Mouse (Mus musculus) liver, embryonic 13.5 days (tissue): Measurements from ENCODE around the gene Lama1. TPM values are rescaled to one million over a fixed set of nuclear protein-coding genes. Genes with fewer than 3 reads are reported as not detected.

Experiments
- ATAC-seq: fragments of 200-750 bp; cut with Nextera tagmentation; 2 replicates; pipeline ENCODE4 v1.8.0; 2017; ENCODE audit warnings: low read depth, mild to moderate bottlenecking, moderate number of reproducible peaks, moderate library complexity
- DNase-seq: peaks from one replicate; pipeline ENCODE4 v3.0.0; 2022
- H3K27ac ChIP-seq: fragments of 300-500 bp; sonication (generic); 2 replicates; pipeline ENCODE4 v1.5.1; 2015; ENCODE audit warnings: moderate library complexity, mild to moderate bottlenecking, inconsistent platforms
- H3K27me3 ChIP-seq: fragments of 300-500 bp; sonication (generic); 2 replicates; pipeline ENCODE4 v1.6.1; 2015; ENCODE audit warnings: mild to moderate bottlenecking, inconsistent platforms
- H3K36me3 ChIP-seq: fragments of 300-500 bp; sonication (generic); 2 replicates; pipeline ENCODE4 v1.6.1; 2015; ENCODE audit warnings: mild to moderate bottlenecking, inconsistent platforms
- H3K4me1 ChIP-seq: fragments of 300-500 bp; sonication (generic); replicated peaks from 2 replicates; pipeline ENCODE4 v1.6.1; 2015; ENCODE audit warnings: inconsistent platforms
- H3K4me2 ChIP-seq: fragments of 300-500 bp; sonication (generic); 2 replicates; pipeline ENCODE4 v1.6.1; 2015; ENCODE audit warnings: inconsistent platforms, mild to moderate bottlenecking, moderate library complexity
- H3K4me3 ChIP-seq: fragments of 300-500 bp; sonication (generic); replicated peaks from 2 replicates; pipeline ENCODE4 v1.5.1; 2015; ENCODE audit warnings: mild to moderate bottlenecking, inconsistent platforms
- H3K9ac ChIP-seq: fragments of 300-500 bp; sonication (generic); 2 replicates; pipeline ENCODE4 v1.6.1; 2015; ENCODE audit warnings: mild to moderate bottlenecking, inconsistent platforms
- H3K9me3 ChIP-seq: fragments of 300-500 bp; sonication (generic); replicated peaks from 2 replicates; pipeline ENCODE4 v1.6.1; 2016; ENCODE audit warnings: inconsistent platforms
- WGBS: fragments of 180-500 bp; shearing (Covaris S2); methylation state at CpG from one replicate; pipeline ENCODE4 v1.1.7; 2015; ENCODE audit not compliant: insufficient replicate concordance; 5-methylcytosine and 5-hydroxymethylcytosine counted together
- polyA plus RNA-seq: library from polyadenylated mRNA; unstranded; fragments of >200 nt; fragmentation: Nextera tagmentation; extraction: Ambion mirVana; gene quantifications from 2 replicates; pipeline ENCODE4 v1.2.1, GENCODE M21; 2015

The Lama1 gene
- 0.74 and 1.0 TPM in 2 replicates for polyA plus RNA-seq

- H3K27ac ChIP-seq: no peak within 1 kb of the TSS
- no peaks in the 10 kb centered on the region for H3K9me3 ChIP-seq
- H3K4me1 ChIP-seq: no peaks in the 10 kb centered on the region; the same call in 1 of the 2 replicates
- ATAC-seq: peak; percentile 89
- WGBS: 2% methylated on average over 32 of the region's 32 CpGs
- H3K36me3 ChIP-seq: no peaks in the 10 kb centered on the region
- H3K27me3 ChIP-seq: peaks cover 28% of the 10 kb centered on the region
- H3K4me2 ChIP-seq: peak within 1 kb of the TSS; percentile 72
- H3K4me3 ChIP-seq: peak within 1 kb of the TSS; percentile 57
- H3K9ac ChIP-seq: peak within 1 kb of the TSS; percentile 49
- peak; percentile 30 for DNase-seq
Measured at GRCm38 (mm10) chr17:67696694-67697386, at the start of gene Lama1. Gene Lama1, plus strand, starts transcription at chr17:67697259.

- H3K4me1 ChIP-seq: no peaks in the 10 kb centered on the region
- H3K9ac ChIP-seq: no peak overlapping the region
- ATAC-seq: no peak
- H3K27ac ChIP-seq: no peak overlapping the region
- no peaks in the 10 kb centered on the region for H3K36me3 ChIP-seq
- DNase-seq: peak; percentile 11
- H3K9me3 ChIP-seq: no peaks in the 10 kb centered on the region
- H3K4me3 ChIP-seq: no peak overlapping the region
- WGBS: 15% methylated on average over 4 of the region's 4 CpGs
- H3K27me3 ChIP-seq: no peaks in the 10 kb centered on the region
- no peak overlapping the region for H3K4me2 ChIP-seq
Measured at GRCm38 (mm10) chr17:67651506-67651905, 45.6 kb upstream of the Lama1 start.

- DNase-seq: no peak
- 29% methylated on average over 3 of the region's 3 CpGs for WGBS
- no peaks in the 10 kb centered on the region for H3K9me3 ChIP-seq
- H3K36me3 ChIP-seq: no peaks in the 10 kb centered on the region
- no peak overlapping the region for H3K4me3 ChIP-seq
- ATAC-seq: no peak
- H3K9ac ChIP-seq: no peak overlapping the region
- H3K27me3 ChIP-seq: no peaks in the 10 kb centered on the region
- no peak overlapping the region for H3K27ac ChIP-seq
- no peaks in the 10 kb centered on the region for H3K4me1 ChIP-seq
- no peak overlapping the region for H3K4me2 ChIP-seq
Measured at GRCm38 (mm10) chr17:67664299-67664698, 32.8 kb upstream of the Lama1 start.

DNA sequence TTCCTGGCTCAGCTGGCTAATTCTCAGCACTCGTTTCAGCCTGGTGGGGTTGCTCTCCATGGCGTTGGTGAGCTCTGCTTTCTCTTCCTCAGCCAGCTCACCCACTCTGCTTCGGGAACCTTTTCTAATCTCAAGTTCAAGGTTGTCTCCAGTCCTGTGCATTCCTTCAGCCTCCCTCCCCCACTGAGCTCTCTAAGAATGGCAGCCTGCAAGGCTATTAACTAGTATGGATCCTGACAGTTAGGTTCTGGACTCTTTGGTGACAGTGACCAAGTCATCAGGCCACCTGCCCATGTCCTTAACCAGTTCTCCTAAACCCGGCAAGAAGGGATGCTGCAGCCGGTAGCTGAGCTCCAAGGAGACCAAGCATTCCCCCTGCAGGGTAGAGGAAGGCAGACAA, 30.1 kb upstream of the Lama1 start:
- Histone ChIP-seq H3K36me3 (no peaks in the 10 kb centered on the region), H3K27ac (no peak overlapping the region), H3K9ac (no peak overlapping the region), H3K4me1 (no peaks in the 10 kb centered on the region), H3K4me2 (no peak overlapping the region), H3K27me3 (no peaks in the 10 kb centered on the region), H3K4me3 (no peak overlapping the region), H3K9me3 (no peaks in the 10 kb centered on the region)
- ATAC-seq: no peak
- DNase-seq: no peak
- WGBS: 44% methylated on average over 5 of the region's 5 CpGs

DNA sequence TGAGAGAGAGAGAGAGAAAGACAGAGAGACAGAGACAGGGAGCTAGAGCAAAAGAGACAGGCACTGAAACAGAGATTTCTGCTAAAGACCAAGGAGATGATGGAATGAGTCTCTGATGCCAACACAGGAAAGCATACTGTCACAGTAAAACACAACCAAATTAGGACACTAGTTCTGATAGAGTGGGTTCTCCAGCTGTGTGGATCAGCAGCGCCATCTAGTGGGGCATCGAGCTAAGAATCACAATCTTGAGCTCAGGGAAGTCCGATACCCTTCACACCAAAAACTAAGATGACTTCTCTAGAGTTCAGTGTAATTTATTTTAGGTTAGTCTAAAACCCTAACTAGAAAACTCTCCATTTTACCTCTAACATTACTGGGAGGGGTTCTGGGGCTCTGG, 29.1 kb upstream of the Lama1 start:
- H3K9me3 ChIP-seq: no peaks in the 10 kb centered on the region
- no peak for ATAC-seq
- H3K36me3 ChIP-seq: no peaks in the 10 kb centered on the region
- no peak for DNase-seq
- H3K4me1 ChIP-seq: no peaks in the 10 kb centered on the region
- no peaks in the 10 kb centered on the region for H3K27me3 ChIP-seq
- H3K27ac ChIP-seq: no peak overlapping the region
- WGBS: 12% methylated on average over 3 of the region's 3 CpGs
- no peak overlapping the region for H3K4me2 ChIP-seq
- H3K4me3 ChIP-seq: no peak overlapping the region
- H3K9ac ChIP-seq: no peak overlapping the region

DNA sequence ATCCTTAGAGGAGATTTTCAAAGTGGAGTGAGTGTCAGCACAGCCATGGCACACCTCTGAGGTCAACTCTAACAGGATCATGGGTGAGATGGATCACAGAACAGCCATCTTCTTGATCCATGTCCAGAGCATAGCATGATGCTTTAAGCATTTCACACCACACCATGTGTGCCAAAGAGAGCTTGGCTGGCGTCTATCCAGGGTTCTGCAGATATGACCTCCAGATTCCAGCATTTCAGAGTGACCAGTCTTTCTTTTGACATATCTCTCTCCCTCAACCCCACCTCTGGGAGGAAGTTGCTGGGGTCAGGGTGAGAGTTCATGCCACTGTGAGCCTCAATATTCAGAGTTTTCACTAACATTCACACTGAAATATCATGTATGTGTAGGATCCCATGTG, 18.5 kb upstream of the Lama1 start:
- H3K27me3 ChIP-seq: no peaks in the 10 kb centered on the region
- no peaks in the 10 kb centered on the region for H3K4me1 ChIP-seq
- no peak overlapping the region for H3K9ac ChIP-seq
- 0 out of 2 replicates have a peak, but pooled peaks cover 3% of the 10 kb centered on the region for H3K9me3 ChIP-seq
- H3K36me3 ChIP-seq: no peaks in the 10 kb centered on the region
- H3K4me3 ChIP-seq: no peak overlapping the region
- 59% methylated on average over 1 of the region's 1 CpGs for WGBS
- no peak for ATAC-seq
- H3K27ac ChIP-seq: no peak overlapping the region
- DNase-seq: no peak
- H3K4me2 ChIP-seq: no peak overlapping the region

GRCm38 (mm10) chr17:67681084-67681483, 16.0 kb upstream of the Lama1 start:
- WGBS: 56% methylated on average over 6 of the region's 6 CpGs
- Histone ChIP-seq H3K9me3 (0 out of 2 replicates have a peak, but pooled peaks cover 3% of the 10 kb centered on the region), H3K27me3 (no peaks in the 10 kb centered on the region), H3K27ac (no peak overlapping the region), H3K4me2 (no peak overlapping the region), H3K4me3 (no peak overlapping the region), H3K4me1 (no peaks in the 10 kb centered on the region), H3K9ac (no peak overlapping the region), H3K36me3 (no peaks in the 10 kb centered on the region)
- DNase-seq: no peak
- ATAC-seq: no peak

DNA sequence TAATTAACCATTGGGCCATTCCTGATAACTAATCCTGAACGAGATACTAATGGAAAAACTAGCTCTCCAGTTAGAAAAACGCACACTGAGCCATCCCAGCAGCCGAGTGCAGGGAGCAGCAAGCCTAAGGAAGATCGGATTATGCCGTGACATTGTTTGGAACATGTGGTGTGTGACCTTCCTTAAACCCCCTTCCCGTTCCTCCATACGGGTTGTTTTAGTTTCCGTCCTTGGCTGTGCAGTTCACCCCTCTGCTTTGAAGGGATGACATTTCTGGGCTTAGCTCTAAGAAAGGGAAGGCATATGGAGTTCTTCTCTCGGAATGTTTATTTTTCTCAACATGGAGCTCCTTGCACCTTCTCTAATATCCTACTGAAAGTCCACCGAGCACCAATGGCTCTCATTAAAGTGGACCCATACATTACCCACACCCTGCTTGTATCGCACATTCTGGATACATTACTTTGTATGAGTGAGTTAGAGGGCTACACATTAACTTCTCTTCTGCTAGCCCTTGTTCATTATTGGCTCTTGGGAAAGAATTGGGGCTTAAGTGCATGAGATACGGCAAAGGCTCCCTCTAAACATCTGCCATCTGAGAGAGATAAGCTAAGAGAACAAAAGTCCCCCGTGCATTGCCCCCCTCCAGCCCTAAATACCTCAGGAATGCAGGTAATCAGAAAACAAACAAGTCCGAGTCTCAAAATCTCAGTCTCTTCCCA, 11.9 kb upstream of the Lama1 start:
- Histone ChIP-seq H3K9me3 (0 out of 2 replicates have a peak, but pooled peaks cover 3% of the 10 kb centered on the region), H3K4me3 (no peak overlapping the region), H3K27ac (no peak overlapping the region), H3K27me3 (no peaks in the 10 kb centered on the region), H3K4me2 (no peak overlapping the region), H3K4me1 (no peaks in the 10 kb centered on the region), H3K9ac (no peak overlapping the region), H3K36me3 (no peaks in the 10 kb centered on the region)
- DNase-seq (no peak), ATAC-seq (no peak)
- 57% methylated on average over 14 of the region's 14 CpGs for WGBS

GRCm38 (mm10) chr17:67687505-67687904, 9.6 kb upstream of the Lama1 start:
- Histone ChIP-seq H3K36me3 (no peaks in the 10 kb centered on the region), H3K9me3 (0 out of 2 replicates have a peak, but pooled peaks cover under 1% of the 10 kb centered on the region), H3K27me3 (no peaks in the 10 kb centered on the region), H3K4me2 (no peak overlapping the region), H3K27ac (no peak overlapping the region), H3K4me1 (no peaks in the 10 kb centered on the region), H3K4me3 (no peak overlapping the region), H3K9ac (no peak overlapping the region)
- no peak for DNase-seq
- WGBS: 65% methylated on average over 6 of the region's 6 CpGs
- no peak for ATAC-seq

GRCm38 (mm10) chr17:67690689-67691088, 6.4 kb upstream of the Lama1 start:
- no peaks in the 10 kb centered on the region for H3K4me1 ChIP-seq
- H3K27ac ChIP-seq: no peak overlapping the region
- H3K4me3 ChIP-seq: no peak overlapping the region
- WGBS: 41% methylated on average over 4 of the region's 4 CpGs
- no peaks in the 10 kb centered on the region for H3K27me3 ChIP-seq
- no peak for DNase-seq
- ATAC-seq: no peak
- no peaks in the 10 kb centered on the region for H3K9me3 ChIP-seq
- H3K4me2 ChIP-seq: no peak overlapping the region
- no peaks in the 10 kb centered on the region for H3K36me3 ChIP-seq
- no peak overlapping the region for H3K9ac ChIP-seq

- Histone ChIP-seq H3K4me2 (no peak overlapping the region), H3K27me3 (peaks cover 9% of the 10 kb centered on the region), H3K9ac (no peak overlapping the region), H3K27ac (no peak overlapping the region), H3K4me1 (no peaks in the 10 kb centered on the region; the same call in 1 of the 2 replicates), H3K9me3 (no peaks in the 10 kb centered on the region), H3K4me3 (no peak overlapping the region), H3K36me3 (no peaks in the 10 kb centered on the region)
- DNase-seq: no peak
- ATAC-seq: no peak
- 49% methylated on average over 2 of the region's 2 CpGs for WGBS
Measured at GRCm38 (mm10) chr17:67692651-67693050, 4.4 kb upstream of the Lama1 start.
